Mouse (Mus musculus) adipocyte (in vitro differentiated cells): ENCODE results near the gene Lhfpl3.

Source experiments
- DNase-seq: peaks from one replicate; pipeline ENCODE4 v3.0.0-alpha.2; 2016; ENCODE audit warnings: low spot score

Lhfpl3 gene

GRCm38 (mm10) chr5:23153210-23153609 is 407.4 kb downstream of the Lhfpl3 start:
- no peak for DNase-seq

- no peak for DNase-seq
Observed at GRCm38 (mm10) chr5:23154439-23154838, 408.6 kb downstream of the Lhfpl3 start.

GRCm38 (mm10) chr5:23165947-23166350 is 420.1 kb downstream of the Lhfpl3 start:
- DNase-seq = no peak

GRCm38 (mm10) chr5:23166658-23167057 is 420.8 kb downstream of the Lhfpl3 start:
- no peak for DNase-seq

- no peak for DNase-seq
Observed at GRCm38 (mm10) chr5:23189633-23190032, 443.8 kb downstream of the Lhfpl3 start.

GRCm38 (mm10) chr5:23196879-23197278 is 451.0 kb downstream of the Lhfpl3 start:
- no peak for DNase-seq

GRCm38 (mm10) chr5:23213086-23213485 is 467.2 kb downstream of the Lhfpl3 start:
- no peak for DNase-seq

GRCm38 (mm10) chr5:23214646-23215045 is 468.8 kb downstream of the Lhfpl3 start:
- no peak for DNase-seq

- no peak for DNase-seq
Observed at GRCm38 (mm10) chr5:23219655-23220054, 473.8 kb downstream of the Lhfpl3 start.

GRCm38 (mm10) chr5:23224759-23225536 is 479.1 kb downstream of the Lhfpl3 start:
- DNase-seq = peak; percentile 69

- DNase-seq = no peak
Observed at GRCm38 (mm10) chr5:23225621-23226020, 479.8 kb downstream of the Lhfpl3 start.

GRCm38 (mm10) chr5:23226753-23227152 is 480.9 kb downstream of the Lhfpl3 start:
- DNase-seq = no peak

GRCm38 (mm10) chr5:23246974-23247373 is 501.1 kb downstream of the Lhfpl3 start:
- peak; percentile 15 for DNase-seq

- DNase-seq = no peak
Observed at GRCm38 (mm10) chr5:23247784-23248183, 501.9 kb downstream of the Lhfpl3 start.

GRCm38 (mm10) chr5:23248303-23248702 is 502.4 kb downstream of the Lhfpl3 start:
- DNase-seq = no peak

GRCm38 (mm10) chr5:23249896-23250875 is 504.3 kb downstream of the Lhfpl3 start:
- DNase-seq = no peak

- DNase-seq = peak; percentile 39
Observed at GRCm38 (mm10) chr5:23251462-23252224, 505.8 kb downstream of the Lhfpl3 start.

- DNase-seq = no peak
Observed at GRCm38 (mm10) chr5:23255816-23256418, 510.1 kb downstream of the Lhfpl3 start.

GRCm38 (mm10) chr5:23273309-23273708 is 527.5 kb downstream of the Lhfpl3 start:
- DNase-seq = no peak

- no peak for DNase-seq
Observed at GRCm38 (mm10) chr5:23279364-23279763, 533.5 kb downstream of the Lhfpl3 start.

GRCm38 (mm10) chr5:23284884-23285283 is 539.0 kb downstream of the Lhfpl3 start:
- DNase-seq = peak; percentile 64

- no peak for DNase-seq
Observed at GRCm38 (mm10) chr5:23289149-23289548, 543.3 kb downstream of the Lhfpl3 start.
